Comparison of ENCODE assay signal across 10 mouse cellular contexts in genomic region chr5:91994546-91994945, GRCm38 (mm10). TPM values are rescaled to one million over a fixed set of nuclear protein-coding genes. Genes with fewer than 3 reads are reported as not detected.
DNase-seq lines count a peak whose midpoint lies in the region.
"Had no signal": no experiment of that assay in that cellular context is flagged by ENCODE, and none has a peak within 500 bp of the region (broad histone marks: within the 10 kb centered on the region; RNA-seq: fewer than 3 reads in every experiment).

No protein-coding gene starts in this region.

- peak; percentile 4 for DNase-seq in gastrocnemius, adult 18-20 months (ENCODE audit: low spot score)
- DNase-seq in gastrocnemius, adult 8-10 months (ENCODE audit: low spot score in 2 of 2), result no peak
- peak; percentile 9 for DNase-seq in 3T3-L1 (ENCODE audit: low read depth, low spot score)
- peak; percentile 16 to 26 for DNase-seq in adrenal gland, postnatal 36 days
- DNase-seq in left cerebral cortex, adult 8-10 months (ENCODE audit: low spot score in 2 of 2), result peak; percentile 8 to 69
- no peak for DNase-seq in cerebellum, adult 18-20 months
- no peak for DNase-seq in thymus, postnatal 36 days
- DNase-seq in c-Kit-positive CD71-positive TER-119-positive erythroid progenitor cells, embryonic 14.5 days (ENCODE audit: low spot score), result no peak

RNA-seq across cellular contexts. Expression of gene Odaph, which starts 7.3 kb away (rescaled TPM):
- total RNA-seq in gastrocnemius, adult 18-20 months (2021), result under 1 TPM in 1 of 2 experiments, not detected in 1; 0.53 TPM
- not detected for total RNA-seq in gastrocnemius, adult 8-10 months (2022)
- not detected for total RNA-seq in adrenal gland, postnatal 36 days (2021)
- not detected for total RNA-seq in left cerebral cortex, adult 8-10 months (2022)
- total RNA-seq: left cerebral cortex, postnatal 10 days; neutrophil, adult 5-6 weeks had no signal

RNA-seq across cellular contexts. Expression of gene Rchy1, which starts 31.7 kb away (rescaled TPM):
- total RNA-seq in gastrocnemius, adult 18-20 months (2021), result 10 to 100 TPM; 23.0 to 28.6 TPM
- total RNA-seq in gastrocnemius, adult 8-10 months (2022), result 10 to 100 TPM; 28.4 to 32.2 (median 29.0) TPM
- total RNA-seq in adrenal gland, postnatal 36 days (2021), result 10 to 100 TPM; 61.9 to 78.5 TPM
- 10 to 100 TPM; 34.6 to 40.1 (median 38.1) TPM for total RNA-seq in left cerebral cortex, adult 8-10 months (2022)

RNA-seq across cellular contexts. Expression of gene Cdkl2, which starts 49.1 kb away (rescaled TPM):
- 1 to 10 TPM; 4.7 to 6.6 TPM for total RNA-seq in gastrocnemius, adult 18-20 months (2021)
- total RNA-seq in gastrocnemius, adult 8-10 months (2022), result 1 to 10 TPM; 4.2 to 7.5 (median 5.7) TPM
- total RNA-seq in adrenal gland, postnatal 36 days (2021), result 1 to 10 TPM; 4.9 to 6.5 TPM
- 10 to 100 TPM; 30.0 to 32.2 (median 30.6) TPM for total RNA-seq in left cerebral cortex, adult 8-10 months (2022)

Comparison
In these comparisons a context has a peak if more than half of its experiments do, and no peak if none do; other contexts are left out.
1. DNase-seq: peak in gastrocnemius, adult 18-20 months (single experiment), 3T3-L1 (single experiment), adrenal gland, postnatal 36 days (2 of 2) and left cerebral cortex, adult 8-10 months (2 of 2); none in gastrocnemius, adult 8-10 months (0 of 2), cerebellum, adult 18-20 months (0 of 2), thymus, postnatal 36 days (0 of 2) and c-Kit-positive CD71-positive TER-119-positive erythroid progenitor cells, embryonic 14.5 days (single experiment).